Mouse (Mus musculus): ENCODE results near the gene H2al2a. TPM values are rescaled to one million over a fixed set of nuclear protein-coding genes. Genes with fewer than 3 reads are reported as not detected.
"Not testable (repeated sequence)": the region's sequence is repeated elsewhere in the genome, so short reads cannot be mapped to it uniquely, and the experiment has no call there.

H2al2a gene
- polyA plus RNA-seq, 1 experiment from 2014 or later, result not detected

DNA sequence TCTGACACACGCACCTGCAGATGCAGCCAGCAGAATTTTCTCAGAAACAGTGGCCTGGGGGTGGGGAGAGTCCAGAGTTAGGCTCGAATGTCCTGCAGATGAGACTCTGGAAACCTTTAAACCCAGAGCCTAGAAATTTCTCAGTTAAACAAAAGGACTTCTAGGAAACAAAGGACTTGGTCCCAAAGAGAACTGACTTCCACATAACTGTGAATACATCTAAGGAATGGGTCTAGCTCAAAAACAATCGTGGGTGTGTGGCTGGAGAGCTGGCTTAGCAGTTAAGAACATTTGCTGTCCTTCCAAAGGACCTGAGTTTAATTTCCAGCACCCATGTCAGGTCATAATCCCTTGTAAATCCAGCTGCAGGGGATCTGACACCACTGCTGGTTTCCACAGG lies 18.8 kb upstream of the H2al2a start:
- no peak overlapping the region for H3K27ac ChIP-seq
- H3K4me3 ChIP-seq (ENCODE audit: inconsistent target), result no peak overlapping the region
- H3K36me3 ChIP-seq (ENCODE audit: inconsistent target), result no peaks in the 10 kb centered on the region
- no peaks in the 10 kb centered on the region for H3K79me2 ChIP-seq (ENCODE audit: inconsistent target)
- WGBS (ENCODE audit: missing documents), result 89% methylated on average over 3 of the region's 3 CpGs

DNA sequence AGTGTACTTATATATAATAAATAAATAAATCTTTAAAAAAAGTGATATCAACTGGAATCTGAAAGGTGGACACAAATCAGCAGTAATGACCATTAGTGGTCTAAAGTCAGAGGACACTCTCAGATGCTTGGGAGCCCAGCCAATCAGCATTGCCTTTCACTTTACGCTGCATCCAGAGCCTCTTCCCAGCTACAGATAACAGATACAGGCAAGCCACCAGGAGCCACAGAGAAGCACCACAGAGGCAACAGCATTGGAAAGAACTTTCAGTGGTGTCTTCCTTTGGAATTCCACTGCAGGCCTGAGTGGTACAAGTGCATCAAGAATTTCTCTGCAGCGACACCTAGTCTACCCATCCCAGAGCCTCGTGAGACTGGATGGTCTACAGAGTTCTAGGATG lies 16.1 kb upstream of the H2al2a start:
- no peaks in the 10 kb centered on the region for H3K36me3 ChIP-seq (ENCODE audit: inconsistent target)
- WGBS (ENCODE audit: missing documents), result 94% methylated on average over 3 of the region's 3 CpGs
- H3K4me3 ChIP-seq (ENCODE audit: inconsistent target), result no peak overlapping the region
- H3K79me2 ChIP-seq (ENCODE audit: inconsistent target), result no peaks in the 10 kb centered on the region
- H3K27ac ChIP-seq, result no peak overlapping the region

DNA sequence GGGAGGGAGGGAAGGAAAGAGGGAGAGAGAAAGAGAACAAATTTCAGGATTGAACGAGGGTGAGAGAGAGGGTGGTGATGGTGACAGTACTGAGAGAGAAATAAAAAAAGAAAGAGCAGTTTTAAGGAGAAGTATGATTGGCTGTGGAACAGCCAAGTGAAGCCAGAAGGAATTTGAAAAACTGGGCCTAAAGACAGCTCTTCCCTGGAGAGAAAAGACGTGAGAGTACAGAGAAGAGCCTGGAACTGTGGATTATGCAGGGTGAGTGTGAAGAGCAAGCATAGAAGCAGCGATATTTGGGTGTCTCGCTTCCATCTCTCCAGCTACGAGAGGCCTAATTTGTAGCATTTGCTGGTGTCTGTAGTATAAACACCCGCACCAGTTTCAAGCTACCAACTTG lies 14.5 kb upstream of the H2al2a start:
- Histone ChIP-seq H3K4me3 (ENCODE audit: inconsistent target) (no peak overlapping the region), H3K36me3 (ENCODE audit: inconsistent target) (no peaks in the 10 kb centered on the region), H3K79me2 (ENCODE audit: inconsistent target) (no peaks in the 10 kb centered on the region), H3K27ac (no peak overlapping the region)
- WGBS (ENCODE audit: missing documents), result 93% methylated on average over 6 of the region's 6 CpGs

DNA sequence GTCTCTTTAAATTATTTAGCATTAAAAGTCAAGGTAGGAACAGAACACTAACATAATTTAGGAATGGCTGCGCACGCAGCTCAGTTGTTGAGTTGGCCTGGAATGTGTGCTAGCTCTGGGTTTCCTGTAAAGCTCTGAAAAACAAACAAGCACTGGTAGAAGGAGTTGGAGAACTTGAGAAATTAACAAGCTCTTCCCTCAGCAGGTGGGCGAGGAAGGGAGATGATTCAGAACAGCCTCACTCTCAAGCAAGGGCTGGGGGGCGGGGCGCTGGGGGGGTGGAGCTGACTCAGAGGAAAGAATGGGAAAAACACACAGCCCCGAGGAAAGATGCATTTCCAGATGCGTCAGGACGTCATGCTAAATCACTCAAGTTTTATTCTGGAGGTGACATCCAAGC lies 8.4 kb upstream of the H2al2a start:
- 64% methylated on average over 8 of the region's 8 CpGs for WGBS (ENCODE audit: missing documents)
- Histone ChIP-seq H3K36me3 (ENCODE audit: inconsistent target) (no peaks in the 10 kb centered on the region), H3K79me2 (ENCODE audit: inconsistent target) (no peaks in the 10 kb centered on the region), H3K4me3 (ENCODE audit: inconsistent target) (no peak overlapping the region), H3K27ac (no peak overlapping the region)

GRCm38 (mm10) chr2:18004286-18004685 lies 7.5 kb upstream of the H2al2a start:
- Histone ChIP-seq H3K79me2 (ENCODE audit: inconsistent target) (no peaks in the 10 kb centered on the region), H3K36me3 (ENCODE audit: inconsistent target) (no peaks in the 10 kb centered on the region), H3K4me3 (ENCODE audit: inconsistent target) (no peak overlapping the region), H3K27ac (no peak overlapping the region)
- 95% methylated on average over 4 of the region's 4 CpGs for WGBS (ENCODE audit: missing documents)

DNA sequence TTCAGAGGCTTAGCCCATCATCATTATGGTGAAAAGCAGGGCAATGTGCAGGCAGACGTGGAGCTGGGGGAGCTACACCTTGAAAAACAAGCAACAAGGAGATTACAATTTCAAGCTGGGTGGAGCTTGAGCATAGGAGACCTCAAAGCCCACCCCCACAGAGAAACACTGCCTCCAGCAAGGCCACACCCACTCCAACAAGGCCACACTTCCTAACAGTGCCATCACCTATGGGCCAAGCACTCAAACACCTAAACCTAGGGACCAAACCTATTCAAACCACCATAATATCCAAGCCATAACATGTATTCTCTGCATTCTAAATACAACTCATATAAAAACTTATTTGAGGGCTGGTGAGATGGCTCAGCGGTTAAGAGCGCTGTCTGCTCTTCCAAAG lies 5.5 kb upstream of the H2al2a start:
- 92% methylated on average over 3 of the region's 3 CpGs for WGBS (ENCODE audit: missing documents)
- Histone ChIP-seq H3K36me3 (ENCODE audit: inconsistent target) (no peaks in the 10 kb centered on the region), H3K27ac (no peak overlapping the region), H3K4me3 (ENCODE audit: inconsistent target) (no peak overlapping the region), H3K79me2 (ENCODE audit: inconsistent target) (no peaks in the 10 kb centered on the region)

- H3K79me2 ChIP-seq (ENCODE audit: inconsistent target), result no peaks in the 10 kb centered on the region
- no peak overlapping the region for H3K4me3 ChIP-seq (ENCODE audit: inconsistent target)
- no peak overlapping the region for H3K27ac ChIP-seq
- H3K36me3 ChIP-seq (ENCODE audit: inconsistent target), result no peaks in the 10 kb centered on the region
Measured at GRCm38 (mm10) chr2:17989562-17989961, 7.2 kb downstream of the H2al2a start.

GRCm38 (mm10) chr2:17989115-17989514 lies 7.6 kb downstream of the H2al2a start:
- H3K4me3 ChIP-seq (ENCODE audit: inconsistent target), result no peak overlapping the region
- H3K36me3 ChIP-seq (ENCODE audit: inconsistent target), result no peaks in the 10 kb centered on the region
- 93% methylated on average over 3 of the region's 3 CpGs for WGBS (ENCODE audit: missing documents)
- no peaks in the 10 kb centered on the region for H3K79me2 ChIP-seq (ENCODE audit: inconsistent target)
- H3K27ac ChIP-seq, result no peak overlapping the region

DNA sequence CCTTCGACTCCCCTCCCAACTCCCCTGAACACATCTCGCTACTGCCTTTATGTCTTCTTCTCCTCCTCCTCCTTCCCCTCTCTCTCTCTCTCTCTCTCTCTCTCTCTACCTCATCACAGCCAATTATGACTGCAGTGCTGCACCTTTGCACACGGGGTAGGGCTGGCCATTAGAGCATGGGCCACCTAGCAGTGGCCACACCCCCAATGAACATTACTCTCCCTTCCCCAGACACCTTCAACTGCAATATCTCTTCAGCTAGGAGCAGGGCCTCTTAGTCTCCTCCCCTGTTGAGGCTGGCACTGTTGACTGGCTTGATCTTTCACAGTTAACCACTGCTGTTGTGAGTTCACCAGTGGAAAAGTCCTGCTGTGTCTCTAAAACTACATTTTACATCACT lies 10.1 kb downstream of the H2al2a start:
- WGBS (ENCODE audit: missing documents), result 72% methylated on average over 3 of the region's 3 CpGs
- H3K36me3 ChIP-seq (ENCODE audit: inconsistent target), result no peaks in the 10 kb centered on the region
- H3K4me3 ChIP-seq (ENCODE audit: inconsistent target), result no peak overlapping the region
- H3K79me2 ChIP-seq (ENCODE audit: inconsistent target), result no peaks in the 10 kb centered on the region
- no peak overlapping the region for H3K27ac ChIP-seq

- H3K27ac ChIP-seq, result no peak overlapping the region
- no peaks in the 10 kb centered on the region for H3K36me3 ChIP-seq (ENCODE audit: inconsistent target)
- no CpG with 5 or more reads among the region's 3 CpGs for WGBS (ENCODE audit: missing documents)
- no peak overlapping the region for H3K4me3 ChIP-seq (ENCODE audit: inconsistent target)
- H3K79me2 ChIP-seq (ENCODE audit: inconsistent target), result no peaks in the 10 kb centered on the region
Measured at GRCm38 (mm10) chr2:17984774-17985173, 12.0 kb downstream of the H2al2a start.

DNA sequence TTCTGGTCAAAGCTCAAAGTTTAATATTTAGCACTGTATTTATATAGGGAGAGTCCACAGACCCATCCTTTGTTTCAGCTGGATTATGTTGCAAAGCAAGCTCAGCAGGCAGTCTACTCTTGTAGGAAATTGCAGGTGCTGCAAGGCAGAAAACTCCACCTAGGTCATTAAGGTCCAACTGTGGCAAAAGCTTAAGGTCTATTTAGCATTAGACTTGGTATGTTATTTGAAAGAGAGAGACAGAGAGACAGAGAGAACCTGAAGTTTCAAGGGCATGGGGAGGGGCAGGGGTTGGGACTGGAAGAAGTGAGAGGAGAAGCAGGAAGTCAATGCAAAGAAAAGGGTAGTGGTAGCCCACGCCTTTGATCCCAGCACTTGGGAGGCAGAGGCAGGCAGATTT lies 14.0 kb downstream of the H2al2a start:
- 88% methylated on average over 1 of the region's 1 CpGs for WGBS (ENCODE audit: missing documents)
- H3K79me2 ChIP-seq (ENCODE audit: inconsistent target), result no peaks in the 10 kb centered on the region
- H3K36me3 ChIP-seq (ENCODE audit: inconsistent target), result no peaks in the 10 kb centered on the region
- no peak overlapping the region for H3K27ac ChIP-seq
- H3K4me3 ChIP-seq (ENCODE audit: inconsistent target), result no peak overlapping the region

DNA sequence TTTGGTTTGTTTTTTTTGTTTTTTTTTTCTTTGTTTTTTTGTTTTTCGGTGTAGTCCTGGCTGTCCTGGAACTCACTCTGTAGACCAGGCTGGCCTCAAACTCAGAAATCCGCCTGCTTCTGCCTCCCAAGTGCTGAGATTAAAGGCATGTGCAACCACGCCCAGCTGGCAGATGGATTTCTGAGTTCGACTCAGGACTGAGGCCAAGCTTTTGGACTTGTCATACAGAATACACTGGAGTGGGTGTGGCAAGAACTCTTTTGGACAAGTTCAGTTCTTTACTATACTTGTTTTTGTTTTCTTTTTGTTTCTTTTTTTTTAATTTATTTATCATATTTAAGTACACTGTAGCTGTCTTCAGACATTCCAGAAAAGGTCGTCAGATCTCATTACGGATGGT lies 18.1 kb downstream of the H2al2a start:
- Histone ChIP-seq H3K36me3 (ENCODE audit: inconsistent target) (no peaks in the 10 kb centered on the region), H3K4me3 (ENCODE audit: inconsistent target) (no peak overlapping the region), H3K27ac (no peak overlapping the region), H3K79me2 (ENCODE audit: inconsistent target) (no peaks in the 10 kb centered on the region)
- 94% methylated on average over 5 of the region's 6 CpGs for WGBS (ENCODE audit: missing documents)

GRCm38 (mm10) chr2:17978251-17978650 lies 18.5 kb downstream of the H2al2a start:
- H3K79me2 ChIP-seq (ENCODE audit: inconsistent target); H3K4me3 ChIP-seq (ENCODE audit: inconsistent target); H3K36me3 ChIP-seq (ENCODE audit: inconsistent target); H3K27ac ChIP-seq: not testable (repeated sequence)
- 87% methylated on average over 7 of the region's 7 CpGs for WGBS (ENCODE audit: missing documents)

GRCm38 (mm10) chr2:17977645-17978044 lies 19.1 kb downstream of the H2al2a start:
- not testable (repeated sequence) for H3K79me2 ChIP-seq (ENCODE audit: inconsistent target); H3K36me3 ChIP-seq (ENCODE audit: inconsistent target); H3K4me3 ChIP-seq (ENCODE audit: inconsistent target); H3K27ac ChIP-seq

GRCm38 (mm10) chr2:17975601-17976327 lies 21.0 kb downstream of the H2al2a start:
- Histone ChIP-seq H3K27ac (no peak overlapping the region), H3K4me3 (ENCODE audit: inconsistent target) (no peak overlapping the region), H3K79me2 (ENCODE audit: inconsistent target) (no peaks in the 10 kb centered on the region), H3K36me3 (ENCODE audit: inconsistent target) (no peaks in the 10 kb centered on the region)
- 92% methylated on average over 4 of the region's 4 CpGs for WGBS (ENCODE audit: missing documents)

GRCm38 (mm10) chr2:17973868-17974440 lies 22.8 kb downstream of the H2al2a start:
- Histone ChIP-seq H3K27ac (no peak overlapping the region), H3K4me3 (ENCODE audit: inconsistent target) (no peak overlapping the region), H3K79me2 (ENCODE audit: inconsistent target) (no peaks in the 10 kb centered on the region), H3K36me3 (ENCODE audit: inconsistent target) (no peaks in the 10 kb centered on the region)
- WGBS (ENCODE audit: missing documents), result 80% methylated on average over 1 of the region's 2 CpGs

Measured in macrophage (primary cell).